Comparison of ENCODE assay signal across 15 mouse cellular contexts in genomic region chr11:112470336-112470735, GRCm38 (mm10).
A peak's percentile ranks its signal among the peaks of the same experiment; 100 is the strongest.
DNase-seq lines count a peak whose midpoint lies in the region; ATAC-seq lines count a peak whose summit lies in the region.
"Had no signal": no experiment of that assay in that cellular context is flagged by ENCODE, and none has a peak within 500 bp of the region (broad histone marks: within the 10 kb centered on the region; RNA-seq: fewer than 3 reads in every experiment).

No protein-coding gene starts in this region.

- no peak overlapping the region for H3K4me3 ChIP-seq in embryonic facial prominence, embryonic 11.5 days (ENCODE audit: low read depth, low read length)
- no peak overlapping the region for H3K4me3 ChIP-seq in embryonic facial prominence, embryonic 10.5 days
- no peak overlapping the region for H3K4me3 ChIP-seq in intestine, embryonic 16.5 days (ENCODE audit: low read length)
- H3K4me3 ChIP-seq: hindbrain, embryonic 12.5 days; limb, embryonic 13.5 days; neural tube, embryonic 13.5 days had no signal

- no peaks in the 10 kb centered on the region for H3K36me3 ChIP-seq in embryonic facial prominence, embryonic 11.5 days (replicated peaks; ENCODE audit: control insufficient read depth, insufficient read depth, low read depth, low read length)
- H3K36me3 ChIP-seq in embryonic facial prominence, embryonic 10.5 days (replicated peaks): no peaks in the 10 kb centered on the region
- no peaks in the 10 kb centered on the region for H3K36me3 ChIP-seq in intestine, embryonic 16.5 days (ENCODE audit: control insufficient read depth, insufficient read depth, low read length)
- H3K36me3 ChIP-seq: hindbrain, embryonic 12.5 days; limb, embryonic 13.5 days; neural tube, embryonic 13.5 days had no signal

- H3K27ac ChIP-seq in embryonic facial prominence, embryonic 11.5 days (replicated peaks; ENCODE audit: low read depth, low read length): no peak overlapping the region
- no peak overlapping the region for H3K27ac ChIP-seq in embryonic facial prominence, embryonic 10.5 days (replicated peaks)
- no peak overlapping the region for H3K27ac ChIP-seq in intestine, embryonic 16.5 days (ENCODE audit: low read length)
- H3K27ac ChIP-seq: hindbrain, embryonic 12.5 days; limb, embryonic 13.5 days; neural tube, embryonic 13.5 days had no signal

- H3K4me1 ChIP-seq in embryonic facial prominence, embryonic 11.5 days (ENCODE audit: control insufficient read depth, insufficient read depth, low read length): no peaks in the 10 kb centered on the region
- peaks cover 7% of the 10 kb centered on the region for H3K4me1 ChIP-seq in embryonic facial prominence, embryonic 10.5 days
- no peaks in the 10 kb centered on the region for H3K4me1 ChIP-seq in intestine, embryonic 16.5 days (ENCODE audit: control insufficient read depth, insufficient read depth, low read length)
- H3K4me1 ChIP-seq: hindbrain, embryonic 12.5 days; limb, embryonic 13.5 days; neural tube, embryonic 13.5 days had no signal

- no peaks in the 10 kb centered on the region for H3K9me3 ChIP-seq in embryonic facial prominence, embryonic 11.5 days (replicated peaks; ENCODE audit: control insufficient read depth, low read length)
- H3K9me3 ChIP-seq in embryonic facial prominence, embryonic 10.5 days: no peaks in the 10 kb centered on the region
- H3K9me3 ChIP-seq in intestine, embryonic 16.5 days (ENCODE audit: control insufficient read depth, low read length): no peaks in the 10 kb centered on the region
- H3K9me3 ChIP-seq: hindbrain, embryonic 12.5 days; limb, embryonic 13.5 days; neural tube, embryonic 13.5 days had no signal

- no peak overlapping the region for H3K9ac ChIP-seq in embryonic facial prominence, embryonic 11.5 days (replicated peaks; ENCODE audit: low read length)
- H3K9ac ChIP-seq in intestine, embryonic 16.5 days (ENCODE audit: low read depth, low read length): no peak overlapping the region
- H3K9ac ChIP-seq: hindbrain, embryonic 12.5 days; limb, embryonic 13.5 days; neural tube, embryonic 13.5 days had no signal

- H3K4me2 ChIP-seq in embryonic facial prominence, embryonic 11.5 days (ENCODE audit: low read depth, low read length): no peak overlapping the region
- no peak overlapping the region for H3K4me2 ChIP-seq in intestine, embryonic 16.5 days (ENCODE audit: low read depth, low read length)
- H3K4me2 ChIP-seq: hindbrain, embryonic 12.5 days; limb, embryonic 13.5 days; midbrain, embryonic 11.5 days; neural tube, embryonic 13.5 days had no signal

- 46% methylated on average over 3 of the region's 3 CpGs for WGBS in embryonic facial prominence, embryonic 11.5 days
- 57% methylated on average over 3 of the region's 3 CpGs for WGBS in embryonic facial prominence, embryonic 10.5 days
- WGBS in intestine, embryonic 16.5 days: 67% methylated on average over 3 of the region's 3 CpGs

- H3K27me3 ChIP-seq in embryonic facial prominence, embryonic 11.5 days (ENCODE audit: control insufficient read depth, insufficient read depth, low read length): no peaks in the 10 kb centered on the region
- H3K27me3 ChIP-seq in embryonic facial prominence, embryonic 10.5 days (replicated peaks; ENCODE audit: low read depth, poor library complexity, severe bottlenecking): no peaks in the 10 kb centered on the region
- no peaks in the 10 kb centered on the region for H3K27me3 ChIP-seq in intestine, embryonic 16.5 days (replicated peaks; ENCODE audit: control insufficient read depth, insufficient read depth, low read length)
- H3K27me3 ChIP-seq: hindbrain, embryonic 12.5 days; limb, embryonic 13.5 days; neural tube, embryonic 13.5 days had no signal

- no peak for ATAC-seq in embryonic facial prominence, embryonic 11.5 days (replicated peaks; ENCODE audit: insufficient number of reproducible peaks, low FRiP score, low TSS enrichment, low read depth)
- ATAC-seq in intestine, embryonic 16.5 days: no peak

- peak; percentile 50 for DNase-seq in embryonic facial prominence, embryonic 11.5 days (ENCODE audit: low spot score)
- DNase-seq in embryonic facial prominence, embryonic 10.5 days (ENCODE audit: low spot score): no peak
- DNase-seq in frontal cortex, postnatal 10 days (ENCODE audit: low spot score in 2 of 2): peak; percentile 21 to 61
- DNase-seq in left cerebral cortex, adult 18-20 months (ENCODE audit: low spot score in 2 of 2): peak; percentile 58 to 63
- peak; percentile 77 for DNase-seq in right cerebral cortex, postnatal 25 days
- DNase-seq in cerebellum, adult 18-20 months: no peak
- DNase-seq in thymus, postnatal 36 days: no peak
- DNase-seq: kidney, adult 9 months; lung, adult 2 months; thymus, adult 18-20 months had no signal

Comparison
In these comparisons a context has a peak if more than half of its experiments do, and no peak if none do; other contexts are left out.
1. DNase-seq: peak in embryonic facial prominence, embryonic 11.5 days (single experiment), frontal cortex, postnatal 10 days (2 of 2), left cerebral cortex, adult 18-20 months (2 of 2) and right cerebral cortex, postnatal 25 days (single experiment); none in embryonic facial prominence, embryonic 10.5 days (single experiment), cerebellum, adult 18-20 months (0 of 2) and thymus, postnatal 36 days (0 of 2).